Mouse (Mus musculus) NIH3T3 (cell line): Measurements from ENCODE around the gene Pef1.

ENCODE experiments used
- DNase-seq: peaks from one replicate; pipeline ENCODE4 v3.0.0-alpha.2; 2012; ENCODE audit warnings: low read depth

The Pef1 gene

GRCm38 (mm10) chr4:130095137-130095536, 7.2 kb upstream of the Pef1 start:
- no peak for DNase-seq

GRCm38 (mm10) chr4:130101183-130101582, 1.2 kb upstream of the Pef1 start:
- no peak for DNase-seq

- no peak for DNase-seq
Observed at GRCm38 (mm10) chr4:130103632-130104031, 1.3 kb downstream of the Pef1 start.

DNA sequence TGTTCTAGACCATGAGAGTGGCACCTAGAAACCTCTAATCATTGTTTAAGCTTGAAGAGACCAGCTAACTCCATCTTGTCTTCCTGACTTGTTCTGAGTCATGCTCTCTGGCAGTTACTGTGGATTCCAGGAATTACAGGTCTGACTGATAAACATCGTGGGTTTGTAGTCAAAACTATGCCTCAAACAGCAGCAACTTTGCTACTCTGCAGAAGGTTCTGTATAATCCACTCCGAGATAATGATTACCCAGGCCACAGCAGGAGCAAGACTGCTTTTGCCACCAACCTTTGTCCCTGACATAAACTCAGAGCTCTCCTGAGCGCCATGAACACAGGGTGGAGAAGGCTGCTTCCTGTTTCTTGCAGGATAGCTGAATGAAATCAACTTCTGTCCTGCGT, 2.2 kb downstream of the Pef1 start:
- peak; percentile 83 for DNase-seq

- no peak for DNase-seq
Observed at GRCm38 (mm10) chr4:130107065-130107443, 4.7 kb downstream of the Pef1 start.

GRCm38 (mm10) chr4:130107444-130108131, 5.2 kb downstream of the Pef1 start:
- peak; percentile 100 for DNase-seq

DNA sequence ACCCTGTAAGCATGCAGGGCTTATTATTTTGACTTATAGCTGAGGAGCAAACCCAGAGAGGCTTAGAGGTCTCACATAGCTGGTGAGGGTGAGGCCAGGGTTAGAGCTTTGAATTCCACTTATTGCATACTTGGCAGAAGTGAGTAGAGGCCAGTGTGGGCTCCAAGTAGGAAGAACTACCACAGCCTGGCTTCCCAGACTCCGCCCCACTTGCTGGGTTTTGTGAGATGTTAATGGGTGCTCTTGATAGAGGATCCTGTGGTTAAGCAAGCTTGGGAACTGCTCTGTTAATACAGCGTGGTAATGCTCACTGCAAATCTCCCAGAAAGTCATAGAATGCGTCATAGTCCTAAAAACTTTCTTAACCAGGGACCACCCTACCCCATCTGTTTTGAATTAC, 6.6 kb downstream of the Pef1 start:
- peak; percentile 96 for DNase-seq

DNA sequence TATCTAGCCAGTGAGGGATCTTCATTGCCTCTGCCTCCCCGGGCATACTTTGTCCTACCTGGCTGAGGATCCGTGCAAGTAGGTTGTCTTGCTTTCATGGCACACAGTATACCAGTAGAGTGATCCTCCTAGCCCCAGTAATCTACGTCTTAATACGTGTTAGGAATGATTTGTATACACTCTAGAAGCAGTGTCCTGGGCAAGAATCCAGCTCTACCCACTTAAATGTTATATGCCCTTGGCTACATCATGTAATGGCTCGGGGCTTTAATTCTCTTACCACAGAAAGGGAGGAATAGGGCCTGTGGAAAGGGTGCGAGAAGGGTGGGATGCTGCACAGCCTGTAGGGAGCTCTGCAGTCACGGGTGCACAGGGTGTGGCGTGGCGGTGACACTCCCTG, 7.3 kb downstream of the Pef1 start:
- DNase-seq, result peak; percentile 62

- DNase-seq, result no peak
Observed at GRCm38 (mm10) chr4:130110091-130110490, 7.7 kb downstream of the Pef1 start.

DNA sequence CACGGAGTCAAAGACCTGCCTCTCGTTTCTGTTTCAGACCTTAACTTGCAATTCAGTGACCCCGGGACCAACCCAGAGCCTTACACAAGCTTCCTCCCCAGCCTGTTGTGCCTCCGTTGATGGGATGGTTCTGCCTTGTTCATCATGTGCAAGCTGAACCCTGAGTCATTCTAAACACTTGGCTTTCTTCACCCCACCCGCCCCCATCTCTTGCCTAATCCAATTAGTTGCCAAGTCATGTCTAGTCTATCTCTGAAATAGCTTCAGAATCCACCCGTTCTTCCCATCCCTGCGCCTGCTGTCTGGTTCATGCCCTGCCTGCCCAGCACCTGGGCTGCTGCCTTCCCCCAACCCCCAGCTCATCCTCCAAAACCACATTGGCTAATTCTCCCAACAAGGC, 9.9 kb downstream of the Pef1 start:
- DNase-seq, result peak; percentile 95

GRCm38 (mm10) chr4:130112732-130113131, 10.4 kb downstream of the Pef1 start:
- no peak for DNase-seq

DNA sequence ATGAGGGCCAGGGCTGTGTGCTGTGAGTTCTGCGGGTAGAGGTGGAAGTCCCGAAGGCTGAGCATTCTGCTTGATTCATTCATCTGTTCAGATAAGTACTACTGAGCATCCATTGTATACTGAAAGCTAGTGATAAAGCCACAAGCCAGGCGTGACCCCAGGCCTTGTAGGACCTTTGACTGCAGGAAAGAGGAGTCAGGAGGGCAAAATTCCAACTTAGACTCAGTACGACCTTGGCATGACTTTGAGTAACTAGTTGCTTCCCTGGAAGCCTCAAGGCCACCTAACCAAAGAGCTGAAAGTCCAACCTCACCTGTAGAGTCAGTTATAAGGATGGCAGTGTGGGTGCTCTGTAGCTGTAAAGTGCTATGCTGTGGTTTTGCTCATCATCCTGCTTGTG, 18.4 kb downstream of the Pef1 start:
- DNase-seq, result no peak

DNA sequence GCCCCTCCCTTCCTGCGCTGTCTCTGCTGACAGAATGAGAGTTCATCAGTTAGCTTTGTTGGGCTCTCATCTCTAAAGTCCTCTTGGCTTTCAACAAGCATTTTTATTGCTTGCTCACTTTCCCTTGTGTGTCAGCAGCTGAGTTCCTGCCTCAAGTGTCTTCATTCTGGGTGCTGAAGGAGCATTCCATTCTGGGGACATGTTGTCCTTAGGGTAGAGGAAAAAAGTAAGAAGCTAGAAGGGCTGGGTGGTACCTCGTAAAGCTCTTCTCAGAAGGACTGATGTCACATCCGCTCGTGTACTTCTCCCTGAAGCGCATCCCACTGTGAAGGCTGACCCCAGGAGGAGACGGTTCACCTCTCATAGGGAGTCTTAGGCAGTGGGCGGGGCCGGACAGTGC, 19.2 kb downstream of the Pef1 start:
- DNase-seq, result no peak

- peak; percentile 90 for DNase-seq
Observed at GRCm38 (mm10) chr4:130123020-130123419, 20.7 kb downstream of the Pef1 start.

- DNase-seq, result no peak
Observed at GRCm38 (mm10) chr4:130124110-130124509, 21.8 kb downstream of the Pef1 start.

DNA sequence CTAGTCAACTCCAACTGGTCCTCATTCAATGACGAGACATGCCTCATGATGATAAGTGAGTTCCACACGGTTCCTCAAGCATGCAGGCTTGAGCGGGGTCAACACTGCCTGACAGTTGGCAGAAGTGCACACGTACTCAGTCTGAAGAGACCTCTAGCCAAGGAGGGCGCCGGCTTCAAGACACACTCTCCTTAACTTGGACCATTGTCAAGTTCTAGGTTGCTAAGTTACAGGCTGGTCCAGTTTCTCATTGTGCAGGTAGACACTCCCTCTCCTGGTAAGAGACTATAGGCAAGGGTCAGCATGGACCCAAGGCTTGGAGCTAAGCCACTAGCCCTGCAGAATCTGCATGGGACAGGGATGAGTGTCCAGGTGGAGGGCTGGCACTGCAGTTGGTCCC, 22.8 kb downstream of the Pef1 start:
- peak; percentile 58 for DNase-seq

- DNase-seq, result peak; percentile 57
Observed at GRCm38 (mm10) chr4:130125935-130126334, 23.6 kb downstream of the Pef1 start.

DNA sequence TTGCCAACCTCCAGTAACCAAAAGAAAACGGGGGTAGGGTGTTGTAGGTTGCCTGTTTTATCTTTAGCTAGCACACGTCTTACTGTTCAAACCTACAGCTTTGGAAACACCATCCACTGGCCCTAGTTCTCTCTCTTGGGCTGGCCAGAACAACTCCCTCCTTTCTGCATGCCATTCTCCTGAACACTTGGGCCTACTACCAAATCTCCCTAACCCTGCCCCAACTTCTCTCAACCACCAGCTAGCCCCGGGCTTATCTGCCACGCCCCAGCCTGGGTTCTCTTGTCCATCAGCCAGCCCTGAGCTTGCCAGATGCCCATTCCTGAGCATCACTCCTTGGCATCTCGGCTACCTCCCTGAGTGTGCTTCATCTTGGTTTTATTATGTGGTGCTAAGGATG, 26.5 kb downstream of the Pef1 start:
- peak; percentile 63 for DNase-seq

GRCm38 (mm10) chr4:130130082-130130481, 27.7 kb downstream of the Pef1 start:
- DNase-seq, result no peak

- no peak for DNase-seq
Observed at GRCm38 (mm10) chr4:130130641-130131350, 28.4 kb downstream of the Pef1 start.

DNA sequence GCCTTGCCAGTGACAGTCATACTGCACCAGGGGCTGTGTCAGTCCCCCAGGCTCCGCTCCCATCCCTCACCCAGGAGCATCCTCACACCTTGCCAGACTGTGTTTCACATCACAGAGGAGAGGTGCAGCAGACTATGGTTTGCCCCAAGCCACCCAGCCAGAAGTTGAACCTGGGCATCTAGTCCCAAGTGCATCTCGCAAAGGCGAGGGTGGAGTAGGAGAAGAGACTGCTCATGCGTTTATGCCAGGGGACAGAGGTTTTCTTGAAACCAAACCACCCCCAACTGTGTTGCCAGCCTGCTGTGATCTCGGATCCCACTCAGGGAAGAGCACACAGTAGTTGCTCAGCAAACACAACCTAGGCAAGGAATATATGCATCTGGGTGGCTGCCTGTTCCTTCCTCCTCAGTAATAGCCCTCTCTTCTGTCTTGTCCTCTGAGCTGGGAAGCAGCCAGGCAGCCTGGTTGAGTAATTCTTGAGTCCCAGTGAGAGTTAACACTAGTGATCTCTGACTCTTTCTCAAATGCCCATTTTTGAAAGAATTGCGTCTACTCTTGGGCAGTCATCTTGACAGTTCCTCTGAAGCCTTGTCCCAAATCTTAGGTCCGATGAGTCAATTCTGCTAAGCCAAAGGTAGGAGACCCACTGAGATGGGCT, 29.2 kb downstream of the Pef1 start:
- DNase-seq, result peak; percentile 70

GRCm38 (mm10) chr4:130133399-130133798, 31.0 kb downstream of the Pef1 start:
- DNase-seq, result no peak
